Mouse (Mus musculus): ENCODE measurements at regions not wholly inside any gene's neighbourhood (a gene's known extent, or its start where the extent isn't known, plus 50 kb on each side); places are given as distances from the start of the nearest gene placed in this dataset.

DNA sequence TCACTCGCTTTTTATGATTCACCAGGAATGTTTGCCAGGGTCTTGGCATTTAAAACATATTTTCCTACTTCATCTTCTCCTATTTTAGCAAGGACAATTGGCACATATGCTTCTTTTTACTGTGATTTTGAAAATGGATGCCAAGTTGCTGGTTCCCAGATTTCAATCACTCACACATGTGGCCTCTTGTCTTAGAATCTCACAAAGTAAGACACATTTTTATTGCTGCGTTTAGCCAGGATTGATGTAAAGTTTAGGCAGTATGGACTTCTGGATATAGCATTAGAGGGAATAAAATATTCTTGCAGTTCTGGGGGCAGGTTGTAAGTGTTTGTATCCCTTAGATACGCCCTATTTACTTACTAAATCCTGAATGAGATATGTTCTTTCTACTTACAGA lies 197.4 kb upstream of the Wdfy3 start:
- in situ Hi-C loops (cut with MboI; ENCODE audit: low pct_unique_long_range_greater_than_20kb in 1 of 2, low sequenced_read_pairs in 2 of 2, unreplicated experiment in 1 of 2) = no loop called here

DNA sequence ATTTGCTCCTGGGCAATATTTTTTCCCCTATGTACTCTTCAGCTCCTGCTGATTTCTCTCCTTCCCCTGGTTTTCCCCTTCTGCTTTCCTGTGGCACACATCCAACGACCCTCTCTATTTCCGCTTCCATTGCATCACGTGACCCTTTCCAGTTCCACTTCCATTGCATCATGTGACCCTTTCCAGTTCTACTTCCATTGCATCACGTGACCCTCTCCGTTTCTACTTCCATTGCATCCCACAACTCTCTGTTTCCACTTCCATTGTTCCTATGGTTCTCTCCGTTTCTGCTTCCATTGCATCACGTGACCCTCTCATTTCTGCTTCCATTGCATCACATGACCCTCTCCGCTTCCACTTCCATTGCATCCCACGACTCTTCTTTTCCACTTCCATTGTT lies 199.5 kb upstream of the Wdfy3 start:
- in situ Hi-C loops (cut with MboI; ENCODE audit: low pct_unique_long_range_greater_than_20kb in 1 of 2, low sequenced_read_pairs in 2 of 2, unreplicated experiment in 1 of 2) = no loop called here

DNA sequence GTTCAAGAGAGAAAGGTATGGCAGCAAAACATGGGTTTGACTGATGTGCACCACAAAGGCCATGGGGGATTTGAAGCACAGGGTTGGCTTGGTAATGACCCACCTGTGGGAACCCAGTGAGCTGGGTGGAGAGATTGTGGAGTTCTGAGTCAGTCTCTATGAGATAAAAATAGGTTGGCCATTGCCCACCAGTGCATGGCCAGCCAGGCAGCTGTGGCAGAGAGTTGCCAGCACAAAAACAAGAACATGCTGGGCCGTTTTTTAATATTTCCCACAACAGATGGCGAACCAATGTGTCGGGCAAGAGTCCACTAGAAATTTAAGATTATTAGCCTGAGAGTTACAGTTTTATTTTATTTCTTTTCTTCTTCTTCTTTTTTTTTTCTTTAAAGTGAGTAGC lies 205.6 kb upstream of the Arhgap24 start:
- in situ Hi-C loops (cut with MboI; ENCODE audit: low pct_unique_long_range_greater_than_20kb in 1 of 2, low sequenced_read_pairs in 2 of 2, unreplicated experiment in 1 of 2) = no loop called here

DNA sequence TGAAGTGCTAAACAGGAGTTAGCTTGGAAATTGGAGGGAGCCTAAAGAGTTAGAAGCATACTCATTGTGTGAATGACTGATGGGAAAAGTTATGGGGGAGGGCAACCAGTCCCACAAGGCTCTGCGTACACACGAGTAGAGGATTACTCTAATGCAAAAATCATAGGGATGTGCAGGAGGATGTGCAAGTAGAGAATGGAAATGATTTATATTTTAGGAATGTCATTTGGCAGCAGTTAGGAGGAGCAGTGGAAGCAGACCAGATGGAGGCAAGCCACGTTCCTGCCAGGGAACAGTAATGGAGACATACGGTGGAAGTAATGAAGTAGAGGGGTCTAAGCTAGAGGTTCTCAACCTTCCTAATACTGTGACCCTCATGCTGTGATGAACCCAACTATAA lies 194.1 kb upstream of the Arhgap24 start:
- in situ Hi-C loops (cut with MboI; ENCODE audit: low pct_unique_long_range_greater_than_20kb in 1 of 2, low sequenced_read_pairs in 2 of 2, unreplicated experiment in 1 of 2) = no loop called here

DNA sequence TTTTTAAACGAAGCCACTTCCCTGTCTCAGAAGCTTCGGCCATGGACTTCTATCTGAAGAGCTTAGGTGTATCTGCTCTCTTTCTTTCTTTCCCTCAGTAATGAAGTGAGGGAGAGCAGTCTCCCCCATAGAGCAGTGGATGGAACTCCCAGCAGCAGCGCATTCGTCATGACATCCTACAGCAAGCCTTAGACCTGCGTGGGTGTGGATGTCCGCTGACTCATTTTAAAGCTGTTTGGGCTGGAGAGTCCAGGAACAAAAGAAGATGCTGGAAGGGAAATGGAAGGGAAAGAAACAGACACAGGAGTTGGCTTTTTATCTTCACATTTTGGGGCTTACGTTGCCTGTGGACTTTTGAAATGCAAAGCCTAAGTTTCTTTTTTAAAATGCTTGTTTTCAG lies 190.3 kb upstream of the Arhgap24 start:
- in situ Hi-C loops (cut with MboI; ENCODE audit: low pct_unique_long_range_greater_than_20kb in 1 of 2, low sequenced_read_pairs in 2 of 2, unreplicated experiment in 1 of 2) = no loop called here

DNA sequence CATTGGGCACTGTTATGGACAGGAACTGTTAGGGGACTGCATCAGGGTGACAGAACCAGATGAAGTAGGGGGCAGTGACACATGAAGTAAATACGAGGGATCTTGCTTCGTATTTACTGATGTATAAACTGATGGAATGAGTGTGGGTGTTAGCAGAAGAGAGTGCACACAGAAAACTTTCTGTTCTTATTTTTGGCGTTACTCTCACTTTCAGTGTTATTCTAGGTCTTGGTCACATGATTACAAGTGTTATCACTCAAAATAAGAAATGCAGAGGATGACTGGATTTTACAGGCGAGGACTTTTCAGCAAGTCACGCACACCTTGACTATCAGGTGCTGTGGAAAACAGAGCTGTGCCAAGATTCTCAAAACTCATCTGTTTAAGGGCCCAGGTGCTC lies 185.6 kb upstream of the Arhgap24 start:
- in situ Hi-C loops (cut with MboI; ENCODE audit: low pct_unique_long_range_greater_than_20kb in 1 of 2, low sequenced_read_pairs in 2 of 2, unreplicated experiment in 1 of 2) = no loop called here

DNA sequence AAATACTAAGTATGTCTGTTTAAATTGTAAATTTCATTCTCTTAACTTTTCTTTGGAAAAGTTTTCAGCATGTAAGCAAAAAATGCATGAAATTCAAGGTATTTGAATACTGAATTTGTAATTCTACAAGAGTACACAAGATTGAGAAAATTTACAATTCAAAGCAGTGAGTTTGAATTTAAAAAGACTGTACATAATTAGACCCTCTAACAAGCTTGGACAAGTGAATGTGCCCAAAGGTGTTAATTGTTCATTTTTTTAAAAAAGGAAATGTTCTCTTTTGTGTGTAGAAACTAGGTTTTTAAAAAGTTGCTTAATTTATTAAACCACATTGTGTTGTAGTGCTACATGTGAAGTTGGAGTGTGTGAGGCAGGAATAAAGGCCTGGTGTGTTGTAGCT lies 174.9 kb upstream of the Arhgap24 start:
- in situ Hi-C loops (cut with MboI; ENCODE audit: low pct_unique_long_range_greater_than_20kb in 1 of 2, low sequenced_read_pairs in 2 of 2, unreplicated experiment in 1 of 2) = no loop called here

DNA sequence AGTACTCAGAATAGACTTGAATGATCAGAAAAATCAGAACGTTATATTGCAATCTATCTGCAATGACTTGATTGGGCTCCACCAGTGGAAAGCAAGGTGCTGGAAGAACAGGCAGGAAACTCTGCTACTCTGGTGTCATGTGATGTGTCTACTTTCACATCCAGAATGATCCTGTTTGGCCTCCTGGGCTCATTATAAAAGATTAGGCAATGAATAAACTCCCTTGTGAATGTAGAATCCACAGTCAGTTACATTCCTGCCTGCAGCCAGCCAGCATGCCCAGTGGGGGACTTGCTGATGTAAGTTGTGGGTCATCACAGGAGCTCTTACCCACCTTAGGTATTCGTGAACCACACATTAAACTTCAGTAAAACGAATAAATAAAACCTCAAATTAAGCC lies 174.5 kb upstream of the Arhgap24 start:
- in situ Hi-C loops (cut with MboI; ENCODE audit: low pct_unique_long_range_greater_than_20kb in 1 of 2, low sequenced_read_pairs in 2 of 2, unreplicated experiment in 1 of 2) = no loop called here

DNA sequence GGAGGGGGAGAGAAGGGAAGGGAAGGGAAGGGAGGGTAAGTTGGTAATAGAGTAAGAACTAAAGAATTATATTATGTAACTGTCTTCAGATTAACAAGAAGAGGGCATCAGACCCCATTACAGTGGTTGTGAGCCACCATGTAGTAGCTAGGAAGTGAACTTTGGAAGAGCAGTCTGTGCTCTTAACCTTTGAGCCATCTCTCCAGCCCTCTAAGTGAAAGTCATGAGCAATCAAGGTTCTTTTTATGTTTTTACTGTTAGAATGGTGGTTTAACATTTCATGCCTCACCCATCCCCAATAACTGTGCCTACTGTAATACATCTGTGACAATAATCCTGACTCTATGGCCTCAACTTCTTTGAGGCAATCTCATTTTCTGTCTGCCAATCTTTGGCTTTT lies 169.6 kb upstream of the Arhgap24 start:
- in situ Hi-C loops (cut with MboI; ENCODE audit: low pct_unique_long_range_greater_than_20kb in 1 of 2, low sequenced_read_pairs in 2 of 2, unreplicated experiment in 1 of 2) = no loop called here

DNA sequence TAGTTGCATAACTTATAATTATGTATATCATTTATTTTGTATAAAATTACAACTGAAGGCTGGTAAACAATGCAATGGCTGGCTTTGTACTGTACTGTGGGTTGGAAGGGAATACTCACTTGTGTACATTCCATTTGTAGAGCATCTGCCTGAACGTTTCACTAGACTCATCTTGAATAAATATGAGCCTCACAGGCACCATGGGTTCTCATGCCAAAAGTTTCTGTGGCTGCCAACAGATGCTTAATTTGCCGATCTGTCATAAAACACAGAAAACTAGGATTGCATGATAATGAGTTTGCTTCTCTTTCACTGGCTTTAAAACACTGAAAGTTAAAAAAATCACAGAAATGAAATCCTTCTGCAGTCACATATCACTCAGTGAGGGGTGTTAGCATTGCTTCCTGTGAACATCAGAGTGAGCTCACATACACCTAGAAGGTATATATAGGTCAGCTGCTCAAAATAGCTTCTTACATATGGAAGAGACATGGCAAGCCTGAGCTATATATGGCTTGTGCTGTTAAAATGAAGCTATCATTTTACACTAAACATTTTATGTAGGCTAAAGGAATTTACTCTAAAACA lies 152.9 kb upstream of the Arhgap24 start:
- in situ Hi-C loops (cut with MboI; ENCODE audit: low pct_unique_long_range_greater_than_20kb in 1 of 2, low sequenced_read_pairs in 2 of 2, unreplicated experiment in 1 of 2) = no loop called here

DNA sequence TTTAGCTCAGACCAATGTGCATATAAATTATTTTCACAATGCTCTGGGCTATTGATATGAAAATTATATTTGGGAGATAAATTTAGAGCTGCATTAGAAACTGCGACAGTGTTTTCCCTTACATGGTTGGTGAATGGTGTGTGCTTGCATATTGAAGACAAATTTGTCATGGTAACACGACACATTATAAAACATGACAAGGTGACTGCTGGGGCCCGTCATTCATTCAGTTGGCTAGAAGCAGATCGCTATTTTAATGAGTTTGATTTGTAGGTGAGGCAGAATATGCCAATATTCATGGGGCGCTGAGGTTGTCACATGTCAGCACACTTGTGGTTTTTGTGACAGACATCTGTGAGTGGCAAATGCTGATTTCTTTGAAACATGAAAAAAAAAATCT lies 147.3 kb upstream of the Arhgap24 start:
- in situ Hi-C loops (cut with MboI; ENCODE audit: low pct_unique_long_range_greater_than_20kb in 1 of 2, low sequenced_read_pairs in 2 of 2, unreplicated experiment in 1 of 2) = no loop called here

DNA sequence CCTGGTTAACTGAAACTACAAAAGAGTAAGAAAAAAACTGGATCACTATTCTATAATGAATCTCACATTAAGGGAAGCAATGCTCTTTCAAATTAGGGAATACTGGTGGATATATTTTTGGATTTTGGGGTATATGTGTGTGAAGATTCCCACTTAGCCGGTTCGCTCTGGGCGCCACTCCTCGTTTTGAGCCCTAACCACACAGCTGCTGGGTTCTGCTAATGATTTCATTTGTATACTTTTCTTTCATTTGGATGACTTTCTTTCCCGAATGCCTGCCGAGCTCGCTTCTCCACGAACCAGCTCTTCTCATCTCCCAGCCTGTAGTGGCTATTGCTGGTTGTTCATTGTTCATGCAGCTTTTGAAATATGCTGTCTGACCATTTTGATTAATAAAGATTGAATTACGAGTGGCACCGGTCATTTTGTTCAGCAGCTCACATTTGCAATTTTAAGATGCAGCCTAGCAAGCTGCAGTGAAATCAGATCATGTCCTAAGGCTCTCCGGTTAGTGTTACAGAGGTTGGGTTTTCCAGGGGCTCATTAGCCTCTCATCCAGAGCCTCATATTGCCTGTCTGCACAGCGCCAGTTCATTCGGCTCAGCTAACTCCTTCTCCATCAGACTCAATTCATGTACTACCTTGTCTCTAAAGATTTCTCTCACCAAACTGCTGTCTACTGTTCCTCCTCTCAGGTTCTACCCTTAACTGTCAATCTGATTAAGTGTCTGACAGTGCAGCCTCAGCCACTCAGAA lies 146.6 kb upstream of the Arhgap24 start:
- in situ Hi-C loops (cut with MboI; ENCODE audit: low pct_unique_long_range_greater_than_20kb in 1 of 2, low sequenced_read_pairs in 2 of 2, unreplicated experiment in 1 of 2) = no loop called here

DNA sequence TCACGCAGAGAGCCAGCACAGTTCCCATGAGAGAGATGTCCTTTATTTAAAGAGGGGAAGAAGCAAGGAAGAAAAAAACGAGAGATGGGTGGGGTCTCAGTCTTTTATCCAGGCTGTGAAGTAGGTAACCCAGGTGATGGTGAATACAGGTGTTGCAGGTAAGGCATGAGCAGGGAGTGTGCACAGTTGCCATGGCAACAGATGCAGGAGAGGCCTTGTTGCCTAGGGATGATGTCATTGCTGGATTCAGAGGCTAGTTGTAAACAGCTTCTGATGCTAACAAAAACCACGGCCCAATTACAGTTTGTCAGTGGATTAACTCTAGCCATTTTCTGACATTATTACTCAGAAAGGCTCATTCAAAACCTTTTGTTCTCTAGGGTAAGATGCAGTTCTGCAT lies 114.7 kb upstream of the Arhgap24 start:
- in situ Hi-C loops (cut with MboI; ENCODE audit: low pct_unique_long_range_greater_than_20kb in 1 of 2, low sequenced_read_pairs in 2 of 2, unreplicated experiment in 1 of 2) = no loop called here

DNA sequence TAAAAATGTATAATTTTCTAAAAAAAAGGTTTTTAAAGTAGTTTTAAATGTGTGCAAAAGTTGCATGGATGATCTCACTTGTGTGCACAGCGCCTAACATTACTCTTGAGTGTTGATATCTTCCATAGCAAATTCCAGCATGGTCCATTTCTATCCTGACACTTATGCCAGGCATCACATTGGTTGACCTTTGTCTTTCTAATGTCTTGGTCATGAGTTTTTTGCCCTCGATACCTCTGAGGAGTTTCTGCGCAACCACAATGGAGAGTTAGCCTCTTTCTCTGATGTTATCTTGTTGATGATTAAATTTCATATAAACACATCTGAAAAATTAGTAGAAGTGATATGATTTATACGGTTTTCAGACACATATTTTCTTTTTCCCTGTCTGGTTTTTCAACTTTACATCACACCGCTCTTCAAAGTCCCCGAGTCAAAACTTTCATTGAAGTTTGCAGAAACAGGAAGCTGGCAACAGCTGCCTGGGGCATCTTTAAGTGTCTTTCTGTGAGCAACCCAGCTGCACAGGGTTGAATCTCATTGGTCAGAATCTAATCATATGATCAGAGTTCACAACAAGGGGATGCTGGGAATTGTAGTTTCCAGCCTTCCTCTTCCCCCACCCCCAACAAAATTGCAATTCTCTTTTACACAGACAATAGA lies 107.8 kb upstream of the Arhgap24 start:
- in situ Hi-C loops (cut with MboI; ENCODE audit: low pct_unique_long_range_greater_than_20kb in 1 of 2, low sequenced_read_pairs in 2 of 2, unreplicated experiment in 1 of 2) = no loop called here

DNA sequence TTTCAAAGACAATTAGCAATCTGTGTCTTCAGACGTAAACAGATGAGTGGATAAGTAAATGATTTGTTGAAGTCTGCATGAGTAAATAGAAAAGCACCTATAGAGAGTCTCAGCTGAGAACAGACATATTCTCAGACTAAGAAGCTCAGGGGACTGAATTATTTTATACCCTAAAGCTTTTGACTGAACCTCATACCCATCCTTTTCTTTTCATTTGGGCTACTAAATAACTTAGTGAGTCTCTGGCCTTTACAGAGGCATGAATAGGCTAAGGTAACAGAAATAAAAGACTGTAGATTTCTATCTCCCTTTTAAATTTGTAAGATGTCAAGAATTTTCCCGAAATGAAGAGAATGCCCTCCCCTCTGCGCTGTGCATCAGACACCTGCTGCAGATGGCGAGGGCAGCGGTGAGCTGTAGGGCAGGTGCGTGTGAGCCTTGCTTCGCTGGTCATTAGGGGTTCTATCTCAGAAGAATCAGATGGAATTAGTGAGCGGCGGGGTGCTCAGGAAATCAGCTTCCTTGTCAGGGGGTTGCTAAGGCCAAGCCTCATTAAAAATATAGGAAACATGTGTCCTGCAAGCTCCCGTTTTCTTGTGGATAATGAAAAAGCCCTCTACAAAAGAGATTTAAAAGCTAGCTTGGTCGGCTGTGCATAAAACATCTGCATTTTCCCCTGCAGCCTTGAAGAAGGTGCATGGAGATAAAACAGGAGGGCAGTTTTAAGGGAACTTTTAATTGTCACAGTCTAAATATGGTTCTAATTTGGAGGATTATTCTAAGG lies 107.0 kb upstream of the Arhgap24 start:
- in situ Hi-C loops (cut with MboI; ENCODE audit: low pct_unique_long_range_greater_than_20kb in 1 of 2, low sequenced_read_pairs in 2 of 2, unreplicated experiment in 1 of 2) = no loop called here

DNA sequence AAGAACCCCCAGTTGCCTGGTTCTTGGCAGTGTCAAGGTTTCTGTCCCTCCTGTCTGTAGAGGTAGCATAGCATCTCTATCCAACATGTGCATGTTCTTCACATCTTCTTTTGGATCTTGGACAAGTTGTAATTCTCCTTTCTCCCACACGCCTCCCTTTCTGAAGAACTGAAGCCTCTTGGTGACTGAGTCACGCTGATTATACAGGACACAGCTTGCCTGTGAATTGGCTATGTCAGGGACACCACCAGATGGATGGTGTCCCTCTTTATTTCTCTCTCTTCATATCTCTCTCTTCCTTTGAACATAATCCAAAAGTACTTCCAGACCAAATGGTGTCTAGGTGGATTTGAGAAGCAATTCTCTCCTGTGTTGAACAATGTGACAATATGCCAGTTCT lies 105.9 kb upstream of the Arhgap24 start:
- in situ Hi-C loops (cut with MboI; ENCODE audit: low pct_unique_long_range_greater_than_20kb in 1 of 2, low sequenced_read_pairs in 2 of 2, unreplicated experiment in 1 of 2) = no loop called here

DNA sequence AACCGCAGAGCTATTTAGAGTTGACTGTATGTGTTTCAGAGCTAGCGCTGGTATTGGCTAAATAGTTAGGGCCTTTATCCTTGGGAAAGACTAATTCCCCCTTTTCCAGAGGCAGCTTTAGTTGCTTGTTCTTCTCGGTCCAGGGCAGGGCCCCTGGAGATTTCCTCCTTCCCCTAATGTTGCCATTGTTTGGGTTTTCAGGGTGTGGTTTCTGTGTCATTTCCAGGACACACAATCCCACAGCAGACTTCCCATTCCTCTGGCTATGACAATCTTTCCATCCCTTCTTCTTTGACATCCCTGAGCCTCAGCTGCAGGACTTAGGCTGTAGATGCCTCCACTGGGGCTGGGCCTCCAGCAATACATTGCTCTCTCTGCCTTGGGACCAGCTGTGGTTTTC lies 87.2 kb upstream of the Arhgap24 start:
- in situ Hi-C loops (cut with MboI; ENCODE audit: low pct_unique_long_range_greater_than_20kb in 1 of 2, low sequenced_read_pairs in 2 of 2, unreplicated experiment in 1 of 2) = no loop called here

DNA sequence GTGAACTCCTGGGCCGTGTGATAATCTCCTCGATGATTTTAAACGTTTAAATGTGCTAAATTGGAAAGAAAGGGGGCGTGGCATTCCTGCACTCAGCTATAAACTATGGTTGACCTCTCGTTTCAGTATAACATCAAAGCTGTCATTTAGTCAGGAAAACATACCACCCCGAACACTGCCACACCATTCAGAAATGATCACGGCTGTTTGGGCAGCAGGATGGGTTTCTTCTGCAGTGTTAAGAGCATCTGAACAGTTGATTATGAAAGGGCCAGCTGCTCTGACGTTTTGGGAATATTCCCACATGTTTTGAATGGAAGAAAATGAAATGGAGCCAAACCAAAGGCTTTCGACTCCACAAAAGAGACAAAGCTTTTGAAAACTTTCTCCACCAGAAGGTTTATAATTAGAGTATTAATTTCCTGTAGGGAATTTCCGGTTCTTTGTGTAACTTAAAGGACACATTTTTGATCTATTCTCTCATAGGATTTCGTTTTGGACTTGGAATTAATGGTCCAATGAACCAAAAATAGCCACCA lies 85.5 kb upstream of the Arhgap24 start:
- in situ Hi-C loops (cut with MboI; ENCODE audit: low pct_unique_long_range_greater_than_20kb in 1 of 2, low sequenced_read_pairs in 2 of 2, unreplicated experiment in 1 of 2) = no loop called here

DNA sequence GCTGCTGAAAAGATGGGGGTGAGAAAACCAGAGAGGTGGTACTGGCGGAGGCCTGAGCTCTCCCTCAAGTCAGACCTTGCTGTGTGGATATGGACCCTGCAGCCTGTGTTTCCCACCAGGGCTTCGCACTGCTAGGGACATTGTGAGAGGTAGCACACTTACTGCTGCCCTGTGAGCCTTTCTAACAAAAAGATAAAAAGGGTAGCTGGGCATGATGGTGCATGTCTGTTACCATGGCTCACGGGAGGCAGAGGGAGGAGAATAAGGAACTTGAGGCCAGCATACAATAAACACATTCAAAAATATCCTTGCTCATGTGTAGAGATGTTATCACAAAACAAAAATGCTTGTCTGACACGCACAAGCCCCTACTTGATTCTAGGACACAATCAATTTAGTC lies 82.2 kb upstream of the Arhgap24 start:
- in situ Hi-C loops (cut with MboI; ENCODE audit: low pct_unique_long_range_greater_than_20kb in 1 of 2, low sequenced_read_pairs in 2 of 2, unreplicated experiment in 1 of 2) = no loop called here
